Mouse (Mus musculus): ENCODE results near the gene Bhlhe41. TPM values are rescaled to one million over a fixed set of nuclear protein-coding genes. Genes with fewer than 3 reads are reported as not detected.

The Bhlhe41 gene
- polyA plus RNA-seq (2015; fragmentation: Nextera tagmentation; extraction: Ambion mirVana), result 1.0 and 1.1 TPM in 2 replicates

DNA sequence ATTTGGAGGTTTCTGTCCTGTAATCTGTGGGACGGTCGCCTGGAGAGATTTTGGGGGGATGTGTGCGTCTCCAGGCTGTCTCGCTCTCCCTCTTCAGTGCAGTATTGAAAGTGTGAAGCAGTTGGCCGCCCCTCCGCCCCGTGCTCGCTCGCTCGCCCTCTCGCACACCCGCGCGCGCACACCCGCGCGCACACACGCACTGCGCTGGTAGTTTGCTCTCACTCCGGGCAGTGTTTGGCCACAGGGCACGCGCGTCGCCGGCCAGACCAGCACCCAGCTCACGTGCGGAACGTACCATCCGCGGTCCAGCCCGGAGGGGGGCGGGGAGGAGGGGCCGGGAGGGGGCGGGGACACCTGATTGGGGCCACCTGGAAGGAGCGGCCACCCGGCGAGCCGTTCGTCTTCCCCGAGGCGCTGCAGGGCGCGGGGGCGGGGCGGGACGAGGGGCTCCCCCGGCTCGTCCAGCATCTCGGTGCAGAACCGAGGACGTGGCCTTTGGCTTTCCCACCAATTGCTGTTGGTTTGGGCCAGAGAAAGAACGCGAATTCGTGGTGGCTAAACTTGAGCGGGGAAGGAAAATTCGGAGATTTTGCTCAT is at the start of gene Bhlhe41:
Gene Bhlhe41 (minus strand): TSS at position 270 of the 597 bp plus-strand sequence.
- Histone ChIP-seq H3K9ac (ENCODE audit: low read depth, low read length) (peak within 1 kb of the TSS; percentile 49; the same call in 1 of the 2 replicates), H3K4me1 (replicated peaks; ENCODE audit: insufficient read depth, low read length) (peaks cover 23% of the 10 kb centered on the region), H3K4me3 (replicated peaks; ENCODE audit: low read depth, low read length) (peak within 1 kb of the TSS; percentile 49), H3K4me2 (ENCODE audit: low read length) (peak within 1 kb of the TSS; percentile 98), H3K27me3 (ENCODE audit: insufficient read depth, low read length) (peaks cover 9% of the 10 kb centered on the region), H3K9me3 (replicated peaks; ENCODE audit: low read length) (no peaks in the 10 kb centered on the region), H3K36me3 (ENCODE audit: insufficient read depth, low read length) (no peaks in the 10 kb centered on the region), H3K27ac (peak within 1 kb of the TSS; percentile 36; the same call in 1 of the 2 replicates)
- peak; percentile 49 for DNase-seq (ENCODE audit: low spot score)
- WGBS, result under 1% methylated on average over 48 of the region's 57 CpGs
- peak; percentile 62 for ATAC-seq (replicated peaks; ENCODE audit: low FRiP score, low read depth)
- TF ChIP-seq CTCF (IDR thresholded peaks at IDR 0.05; ENCODE audit: low read depth), result no peak

- Histone ChIP-seq H3K4me1 (replicated peaks; ENCODE audit: insufficient read depth, low read length) (no peaks in the 10 kb centered on the region), H3K9ac (ENCODE audit: low read depth, low read length) (no peak overlapping the region), H3K4me3 (replicated peaks; ENCODE audit: low read depth, low read length) (no peak overlapping the region), H3K4me2 (ENCODE audit: low read length) (no peak overlapping the region), H3K9me3 (replicated peaks; ENCODE audit: low read length) (no peaks in the 10 kb centered on the region), H3K27me3 (ENCODE audit: insufficient read depth, low read length) (no peaks in the 10 kb centered on the region), H3K36me3 (ENCODE audit: insufficient read depth, low read length) (no peaks in the 10 kb centered on the region), H3K27ac (no peak overlapping the region)
- TF ChIP-seq CTCF (IDR thresholded peaks at IDR 0.05; ENCODE audit: low read depth), result no peak
- ATAC-seq (replicated peaks; ENCODE audit: low FRiP score, low read depth) (no peak), DNase-seq (ENCODE audit: low spot score) (no peak)
Observed at GRCm38 (mm10) chr6:145912232-145912631, 46.9 kb upstream of the Bhlhe41 start.

DNA sequence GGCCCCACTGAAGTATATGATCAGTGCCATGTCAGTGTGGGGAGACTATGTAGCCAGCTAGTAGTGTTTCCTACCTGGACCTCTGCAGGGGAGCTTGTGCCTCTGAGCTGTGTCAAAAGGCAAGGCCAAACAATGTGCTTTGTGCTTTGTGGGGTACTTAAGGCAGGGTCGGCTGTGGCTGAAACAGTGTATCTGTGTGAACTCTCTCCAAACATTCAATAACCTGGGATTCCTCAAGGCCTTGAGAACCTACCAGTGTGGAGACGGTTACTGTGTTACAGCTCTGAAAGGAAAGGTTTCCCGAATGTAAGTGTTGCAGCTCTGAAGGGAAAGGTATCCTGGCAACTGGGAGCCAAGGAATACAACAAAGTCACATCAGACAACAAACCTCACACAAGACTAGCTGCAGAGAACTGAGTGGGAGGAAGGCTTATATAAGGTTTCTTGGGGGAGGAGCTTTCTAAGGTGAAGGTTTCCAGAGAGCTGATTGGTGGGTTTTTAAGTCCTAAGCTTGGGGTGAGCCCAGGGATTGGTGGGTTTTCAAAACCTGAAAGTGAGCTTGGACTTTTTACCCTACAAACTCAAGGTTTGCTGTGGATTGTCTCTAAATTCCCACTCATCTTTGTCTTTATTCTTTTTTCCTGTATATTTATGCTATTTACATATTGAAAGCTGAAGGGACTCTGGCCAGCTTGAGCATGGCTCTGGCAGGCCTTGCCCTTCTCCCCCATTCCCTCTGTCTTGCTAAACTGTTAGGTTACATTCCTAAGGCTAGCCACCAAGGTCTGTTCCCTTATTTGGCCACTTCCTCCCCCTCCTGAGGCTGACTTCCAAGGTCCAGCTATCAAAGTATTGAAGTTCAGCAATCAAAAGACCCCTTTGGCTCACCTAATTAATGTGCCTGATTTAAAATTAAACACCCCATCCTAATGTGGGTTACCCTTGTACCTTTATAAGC is 45.4 kb upstream of the Bhlhe41 start:
- TF ChIP-seq CTCF (IDR thresholded peaks at IDR 0.05; ENCODE audit: low read depth), result no peak
- DNase-seq (ENCODE audit: low spot score) (peak; percentile 9), ATAC-seq (replicated peaks; ENCODE audit: low FRiP score, low read depth) (no peak)
- WGBS, result 78% methylated on average over 3 of the region's 3 CpGs
- H3K36me3 ChIP-seq (ENCODE audit: insufficient read depth, low read length), result no peaks in the 10 kb centered on the region
- no peaks in the 10 kb centered on the region for H3K4me1 ChIP-seq (replicated peaks; ENCODE audit: insufficient read depth, low read length)
- no peak overlapping the region for H3K9ac ChIP-seq (ENCODE audit: low read depth, low read length)
- no peak overlapping the region for H3K4me3 ChIP-seq (replicated peaks; ENCODE audit: low read depth, low read length)
- H3K27ac ChIP-seq, result no peak overlapping the region
- H3K9me3 ChIP-seq (replicated peaks; ENCODE audit: low read length), result no peaks in the 10 kb centered on the region
- H3K27me3 ChIP-seq (ENCODE audit: insufficient read depth, low read length), result no peaks in the 10 kb centered on the region
- H3K4me2 ChIP-seq (ENCODE audit: low read length), result no peak overlapping the region

DNA sequence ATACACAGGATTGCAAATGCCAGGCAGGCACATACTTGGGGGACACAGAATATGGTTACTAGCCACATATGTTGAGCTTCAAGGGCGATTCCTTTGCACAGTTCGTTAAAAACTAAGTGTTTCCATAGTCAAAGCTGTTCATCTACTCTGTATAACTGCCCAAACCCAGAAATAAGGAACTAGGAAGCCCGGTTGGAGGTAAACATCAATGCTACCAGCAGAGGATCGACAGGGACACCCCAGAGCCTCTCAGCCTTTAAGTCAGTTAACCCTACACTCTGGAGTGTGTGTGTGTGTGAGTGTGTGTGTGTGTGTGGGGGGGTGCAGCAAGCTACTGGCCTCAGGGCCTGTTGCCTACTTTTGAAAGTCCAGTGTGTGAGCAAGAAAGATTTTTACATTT is 44.6 kb upstream of the Bhlhe41 start:
- TF ChIP-seq CTCF (IDR thresholded peaks at IDR 0.05; ENCODE audit: low read depth), result no peak
- H3K4me2 ChIP-seq (ENCODE audit: low read length), result no peak overlapping the region
- 70% methylated on average over 4 of the region's 4 CpGs for WGBS
- H3K4me3 ChIP-seq (replicated peaks; ENCODE audit: low read depth, low read length), result no peak overlapping the region
- H3K27ac ChIP-seq, result no peak overlapping the region
- H3K9me3 ChIP-seq (replicated peaks; ENCODE audit: low read length), result no peaks in the 10 kb centered on the region
- no peaks in the 10 kb centered on the region for H3K36me3 ChIP-seq (ENCODE audit: insufficient read depth, low read length)
- no peaks in the 10 kb centered on the region for H3K4me1 ChIP-seq (replicated peaks; ENCODE audit: insufficient read depth, low read length)
- DNase-seq (ENCODE audit: low spot score) (no peak), ATAC-seq (replicated peaks; ENCODE audit: low FRiP score, low read depth) (no peak)
- no peaks in the 10 kb centered on the region for H3K27me3 ChIP-seq (ENCODE audit: insufficient read depth, low read length)
- no peak overlapping the region for H3K9ac ChIP-seq (ENCODE audit: low read depth, low read length)

- Histone ChIP-seq H3K4me1 (replicated peaks; ENCODE audit: insufficient read depth, low read length) (no peaks in the 10 kb centered on the region), H3K27me3 (ENCODE audit: insufficient read depth, low read length) (no peaks in the 10 kb centered on the region), H3K4me3 (replicated peaks; ENCODE audit: low read depth, low read length) (no peak overlapping the region), H3K27ac (no peak overlapping the region), H3K9me3 (replicated peaks; ENCODE audit: low read length) (no peaks in the 10 kb centered on the region), H3K36me3 (ENCODE audit: insufficient read depth, low read length) (no peaks in the 10 kb centered on the region), H3K4me2 (ENCODE audit: low read length) (no peak overlapping the region), H3K9ac (ENCODE audit: low read depth, low read length) (no peak overlapping the region)
- DNase-seq (ENCODE audit: low spot score) (peak; percentile 8), ATAC-seq (replicated peaks; ENCODE audit: low FRiP score, low read depth) (no peak)
- whole genome bisulfite sequencing, result 56% methylated on average over 7 of the region's 7 CpGs
- TF ChIP-seq CTCF (IDR thresholded peaks at IDR 0.05; ENCODE audit: low read depth), result no peak
Observed at GRCm38 (mm10) chr6:145906096-145906890, 40.9 kb upstream of the Bhlhe41 start.

GRCm38 (mm10) chr6:145904616-145905015 is 39.3 kb upstream of the Bhlhe41 start:
- DNase-seq (ENCODE audit: low spot score) (no peak), ATAC-seq (replicated peaks; ENCODE audit: low FRiP score, low read depth) (no peak)
- Histone ChIP-seq H3K27ac (no peak overlapping the region), H3K4me1 (replicated peaks; ENCODE audit: insufficient read depth, low read length) (no peaks in the 10 kb centered on the region), H3K9ac (ENCODE audit: low read depth, low read length) (no peak overlapping the region), H3K9me3 (replicated peaks; ENCODE audit: low read length) (no peaks in the 10 kb centered on the region), H3K4me2 (ENCODE audit: low read length) (no peak overlapping the region), H3K27me3 (ENCODE audit: insufficient read depth, low read length) (no peaks in the 10 kb centered on the region), H3K4me3 (replicated peaks; ENCODE audit: low read depth, low read length) (no peak overlapping the region), H3K36me3 (ENCODE audit: insufficient read depth, low read length) (no peaks in the 10 kb centered on the region)
- TF ChIP-seq CTCF (IDR thresholded peaks at IDR 0.05; ENCODE audit: low read depth), result no peak
- WGBS, result 68% methylated on average over 5 of the region's 5 CpGs
